20 mouse cellular contexts compared by ENCODE assay signal in genomic region chr14:97088863-97089262, GRCm38 (mm10).
A peak's percentile ranks its signal among the peaks of the same experiment; 100 is the strongest.
DNase-seq lines count a peak whose midpoint lies in the region; ATAC-seq lines count a peak whose summit lies in the region.
"Had no signal": no experiment of that assay in that cellular context is flagged by ENCODE, and none has a peak within 500 bp of the region (broad histone marks: within the 10 kb centered on the region; RNA-seq: fewer than 3 reads in every experiment).

No protein-coding gene starts in this region.

- no peak for DNase-seq in MN1 (ENCODE audit: low spot score)
- no peak for DNase-seq in thymus, postnatal 10 days (ENCODE audit: low spot score in 2 of 2)
- no peak for DNase-seq in layer of hippocampus, adult 9-10 months (ENCODE audit: low spot score)
- DNase-seq: adrenal gland, adult 2 months; adrenal gland, adult 8-10 months; adrenal gland, postnatal 10 days; adrenal gland, postnatal 14 days; adrenal gland, postnatal 25 days; adrenal gland, postnatal 36 days; B cell, adult 2 months; cerebellum, adult 11 months; cerebellum, adult 11-12 months; cerebellum, adult 18-20 months; cerebellum, adult 2 months had no signal

- ATAC-seq in common myeloid progenitor, adult 5-6 weeks (replicated peaks; ENCODE audit: low read depth, poor library complexity, severe bottlenecking): peak; percentile 58; the same call in 1 of the 2 replicates
- ATAC-seq in granulocyte monocyte progenitor cell, adult 5-6 weeks (replicated peaks; ENCODE audit: poor library complexity, severe bottlenecking): peak; percentile 86
- peak; percentile 80 for ATAC-seq in megakaryocyte progenitor cell, adult 5-6 weeks (replicated peaks; ENCODE audit: poor library complexity)
- ATAC-seq: activated CD4-positive, CD25-positive, alpha-beta regulatory T cell, adult 4 months; CD4-positive, CD25-positive, alpha-beta regulatory T cell, adult 4 months; Patski had no signal
